Mouse (Mus musculus): Measurements from ENCODE around the gene Bbx. TPM values are rescaled to one million over a fixed set of nuclear protein-coding genes. Genes with fewer than 3 reads are reported as not detected.

Bbx gene
- polyA plus RNA-seq, 1 experiment from 2014 or later, result 27.4 TPM

DNA sequence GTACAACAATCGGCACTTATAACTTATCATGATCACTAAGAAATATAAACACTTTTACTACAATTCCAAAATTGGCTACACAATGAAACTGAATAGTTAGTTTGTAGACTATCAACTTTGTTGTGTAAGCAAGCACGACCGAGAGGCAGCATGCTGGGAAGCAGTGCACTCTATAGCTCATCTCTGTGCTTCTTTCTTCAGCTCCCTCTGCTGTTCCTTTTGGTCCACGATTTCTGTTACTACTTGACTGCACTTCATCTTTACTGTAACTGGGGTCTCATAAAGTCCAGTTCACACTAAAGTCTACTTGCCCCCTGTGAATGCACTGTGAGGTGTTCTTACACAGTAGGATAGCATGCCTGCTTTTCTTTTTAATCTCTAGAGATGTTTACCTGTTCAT, 189.7 kb downstream of the Bbx start:
- no peak overlapping the region for H3K4me3 ChIP-seq (replicated peaks; ENCODE audit: low read length)
- no peaks in the 10 kb centered on the region for H3K4me1 ChIP-seq (replicated peaks; ENCODE audit: control insufficient read depth, insufficient read depth, low read length)
- H3K9me3 ChIP-seq (ENCODE audit: control insufficient read depth, low read length), result no peaks in the 10 kb centered on the region
- no peak overlapping the region for H3K27ac ChIP-seq (ENCODE audit: low read length)
- no peaks in the 10 kb centered on the region for H3K27me3 ChIP-seq (replicated peaks; ENCODE audit: control insufficient read depth, insufficient read depth, low read length)
- no peak for ATAC-seq
- H3K4me2 ChIP-seq (ENCODE audit: low read length), result no peak overlapping the region
- H3K9ac ChIP-seq (replicated peaks; ENCODE audit: low read depth, low read length), result no peak overlapping the region
- 76% methylated on average over 4 of the region's 4 CpGs for WGBS
- no peaks in the 10 kb centered on the region for H3K36me3 ChIP-seq (ENCODE audit: control insufficient read depth, insufficient read depth)

DNA sequence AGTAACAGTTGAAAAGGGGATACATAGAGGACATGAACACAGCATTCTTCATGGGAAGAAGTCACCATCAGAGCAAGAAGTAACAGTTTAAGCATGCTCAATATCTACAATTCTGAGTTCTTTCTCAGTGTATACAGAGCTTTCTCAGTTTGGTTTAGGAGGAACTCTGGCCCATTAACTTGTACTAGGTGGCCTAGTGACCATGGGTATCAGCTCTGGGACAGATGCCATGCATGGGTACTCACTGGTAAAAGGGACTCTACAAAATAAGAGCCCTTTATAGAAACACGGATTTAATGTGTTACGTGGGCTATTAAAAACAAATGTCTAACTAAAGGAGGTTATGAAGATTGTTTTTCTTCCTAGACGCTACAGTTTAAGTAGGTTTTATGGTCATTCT, 190.6 kb downstream of the Bbx start:
- ATAC-seq, result no peak
- Histone ChIP-seq H3K4me2 (ENCODE audit: low read length) (no peak overlapping the region), H3K9ac (replicated peaks; ENCODE audit: low read depth, low read length) (no peak overlapping the region), H3K9me3 (ENCODE audit: control insufficient read depth, low read length) (no peaks in the 10 kb centered on the region), H3K27ac (ENCODE audit: low read length) (no peak overlapping the region), H3K4me3 (replicated peaks; ENCODE audit: low read length) (no peak overlapping the region), H3K4me1 (replicated peaks; ENCODE audit: control insufficient read depth, insufficient read depth, low read length) (no peaks in the 10 kb centered on the region), H3K27me3 (replicated peaks; ENCODE audit: control insufficient read depth, insufficient read depth, low read length) (no peaks in the 10 kb centered on the region), H3K36me3 (ENCODE audit: control insufficient read depth, insufficient read depth) (no peaks in the 10 kb centered on the region)
- 95% methylated on average over 3 of the region's 3 CpGs for WGBS

DNA sequence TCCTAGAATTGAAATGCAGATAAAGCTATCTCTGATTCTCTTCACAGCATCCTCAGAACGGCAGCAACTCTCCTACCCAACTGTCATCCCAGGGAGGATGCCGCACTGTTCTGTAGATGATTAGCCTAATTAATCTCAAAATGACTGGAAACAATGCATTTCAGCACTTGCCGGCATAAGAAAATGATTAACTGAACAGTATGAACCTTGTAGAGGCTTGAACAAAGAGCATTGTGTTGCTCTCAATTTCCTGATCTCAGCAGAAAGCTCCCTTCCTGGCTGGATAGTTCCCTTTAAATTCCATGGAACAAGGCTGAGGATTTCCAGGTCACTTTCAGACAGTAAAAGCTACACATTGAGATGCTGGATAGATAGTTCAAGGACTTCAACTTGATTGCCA, 197.0 kb downstream of the Bbx start:
- Histone ChIP-seq H3K4me1 (replicated peaks; ENCODE audit: control insufficient read depth, insufficient read depth, low read length) (no peaks in the 10 kb centered on the region), H3K9ac (replicated peaks; ENCODE audit: low read depth, low read length) (no peak overlapping the region), H3K9me3 (ENCODE audit: control insufficient read depth, low read length) (no peaks in the 10 kb centered on the region), H3K4me2 (ENCODE audit: low read length) (no peak overlapping the region), H3K4me3 (replicated peaks; ENCODE audit: low read length) (no peak overlapping the region), H3K36me3 (ENCODE audit: control insufficient read depth, insufficient read depth) (no peaks in the 10 kb centered on the region), H3K27me3 (replicated peaks; ENCODE audit: control insufficient read depth, insufficient read depth, low read length) (no peaks in the 10 kb centered on the region), H3K27ac (ENCODE audit: low read length) (no peak overlapping the region)
- ATAC-seq, result no peak
- 40% methylated on average over 3 of the region's 3 CpGs for WGBS

DNA sequence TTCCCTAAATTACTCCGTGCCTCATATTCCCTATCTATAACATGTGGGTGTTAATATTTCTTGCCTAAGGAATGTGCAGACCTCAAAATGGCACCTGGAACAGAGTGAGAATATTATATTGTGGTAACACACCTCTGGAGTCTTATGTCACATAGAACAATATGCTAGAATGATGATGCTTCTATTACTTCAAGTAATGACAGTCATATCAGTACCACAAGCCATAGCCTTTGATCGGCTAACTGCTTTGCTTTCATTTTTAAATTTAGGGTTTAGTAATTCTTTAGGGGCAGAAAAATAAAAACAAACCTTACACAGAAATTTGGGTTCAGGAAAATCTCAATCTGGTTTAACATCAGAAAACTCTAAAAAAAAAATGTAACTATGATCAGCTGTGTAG, 201.6 kb downstream of the Bbx start:
- Histone ChIP-seq H3K27ac (ENCODE audit: low read length) (no peak overlapping the region), H3K27me3 (replicated peaks; ENCODE audit: control insufficient read depth, insufficient read depth, low read length) (no peaks in the 10 kb centered on the region), H3K9me3 (ENCODE audit: control insufficient read depth, low read length) (no peaks in the 10 kb centered on the region), H3K9ac (replicated peaks; ENCODE audit: low read depth, low read length) (no peak overlapping the region), H3K4me1 (replicated peaks; ENCODE audit: control insufficient read depth, insufficient read depth, low read length) (no peaks in the 10 kb centered on the region), H3K4me3 (replicated peaks; ENCODE audit: low read length) (no peak overlapping the region), H3K36me3 (ENCODE audit: control insufficient read depth, insufficient read depth) (no peaks in the 10 kb centered on the region), H3K4me2 (ENCODE audit: low read length) (no peak overlapping the region)
- 100% methylated on average over 2 of the region's 2 CpGs for whole genome bisulfite sequencing
- ATAC-seq, result no peak

DNA sequence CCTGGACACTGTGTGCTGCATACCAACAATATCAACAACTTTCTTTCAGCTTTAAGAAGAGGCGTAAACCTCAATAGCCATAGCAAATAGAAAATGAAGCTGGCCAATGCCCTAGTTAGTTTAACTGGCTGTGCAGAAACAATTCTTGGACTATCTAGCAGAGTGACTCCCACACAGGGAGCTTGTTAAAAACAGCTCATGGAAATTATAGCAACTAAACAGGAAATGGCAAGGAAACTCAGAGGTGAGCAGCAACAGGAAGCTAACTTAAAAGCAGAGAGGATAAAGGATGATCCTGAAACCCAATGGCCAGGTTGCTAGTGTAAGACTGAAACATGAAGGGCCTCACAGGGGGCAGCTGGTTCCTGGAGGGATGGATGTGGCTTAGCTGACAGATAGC, 203.4 kb downstream of the Bbx start:
- Histone ChIP-seq H3K4me1 (replicated peaks; ENCODE audit: control insufficient read depth, insufficient read depth, low read length) (no peaks in the 10 kb centered on the region), H3K9ac (replicated peaks; ENCODE audit: low read depth, low read length) (no peak overlapping the region), H3K36me3 (ENCODE audit: control insufficient read depth, insufficient read depth) (no peaks in the 10 kb centered on the region), H3K9me3 (ENCODE audit: control insufficient read depth, low read length) (no peaks in the 10 kb centered on the region), H3K27ac (ENCODE audit: low read length) (no peak overlapping the region), H3K4me2 (ENCODE audit: low read length) (no peak overlapping the region), H3K27me3 (replicated peaks; ENCODE audit: control insufficient read depth, insufficient read depth, low read length) (no peaks in the 10 kb centered on the region), H3K4me3 (replicated peaks; ENCODE audit: low read length) (no peak overlapping the region)
- no peak for ATAC-seq
- 96% methylated on average over 1 of the region's 1 CpGs for WGBS

DNA sequence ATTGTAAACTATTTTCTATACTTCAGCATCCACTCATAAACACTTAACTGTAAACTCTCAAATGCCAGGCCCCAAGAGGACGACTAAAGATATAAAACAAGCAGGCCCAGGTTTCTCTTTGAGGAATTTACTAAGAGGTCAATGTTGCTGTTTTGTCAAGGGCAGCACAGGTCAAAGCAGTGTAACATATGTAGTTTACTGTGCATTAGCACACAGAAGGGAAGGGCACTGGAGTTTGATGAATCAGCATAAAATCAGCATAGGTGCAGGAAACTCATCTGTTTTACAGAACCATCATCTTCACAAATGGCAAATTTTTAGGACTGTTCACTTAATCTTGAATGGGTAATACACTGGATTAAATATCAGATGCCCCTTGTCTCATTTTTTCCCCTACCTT, 205.9 kb downstream of the Bbx start:
- no peak overlapping the region for H3K27ac ChIP-seq (ENCODE audit: low read length)
- no peak overlapping the region for H3K4me2 ChIP-seq (ENCODE audit: low read length)
- H3K9me3 ChIP-seq (ENCODE audit: control insufficient read depth, low read length), result no peaks in the 10 kb centered on the region
- H3K36me3 ChIP-seq (ENCODE audit: control insufficient read depth, insufficient read depth), result no peaks in the 10 kb centered on the region
- no peaks in the 10 kb centered on the region for H3K27me3 ChIP-seq (replicated peaks; ENCODE audit: control insufficient read depth, insufficient read depth, low read length)
- WGBS, result 65% methylated on average over 1 of the region's 1 CpGs
- no peak overlapping the region for H3K4me3 ChIP-seq (replicated peaks; ENCODE audit: low read length)
- H3K4me1 ChIP-seq (replicated peaks; ENCODE audit: control insufficient read depth, insufficient read depth, low read length), result no peaks in the 10 kb centered on the region
- ATAC-seq, result no peak
- no peak overlapping the region for H3K9ac ChIP-seq (replicated peaks; ENCODE audit: low read depth, low read length)

DNA sequence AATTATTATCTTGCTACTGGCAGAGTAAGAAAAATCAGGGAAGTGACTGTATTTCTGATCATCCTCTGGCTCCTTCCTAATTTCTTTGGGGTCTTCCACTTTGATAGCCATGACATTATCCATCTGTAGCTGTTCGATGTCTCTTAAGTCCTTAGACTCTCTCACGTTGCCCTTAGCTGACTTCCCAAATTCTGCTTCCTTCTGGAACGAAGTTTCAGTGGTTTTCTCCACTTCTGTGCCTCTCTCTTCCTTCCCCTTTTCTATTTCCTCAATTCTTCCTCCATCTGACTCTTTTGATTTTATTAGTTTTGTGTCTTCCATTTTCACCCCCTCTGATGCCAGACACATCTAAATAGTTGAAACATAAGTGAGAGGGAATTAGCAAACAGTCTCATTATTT, 207.2 kb downstream of the Bbx start:
- Histone ChIP-seq H3K4me1 (replicated peaks; ENCODE audit: control insufficient read depth, insufficient read depth, low read length) (no peaks in the 10 kb centered on the region), H3K9ac (replicated peaks; ENCODE audit: low read depth, low read length) (no peak overlapping the region), H3K4me2 (ENCODE audit: low read length) (no peak overlapping the region), H3K4me3 (replicated peaks; ENCODE audit: low read length) (no peak overlapping the region), H3K9me3 (ENCODE audit: control insufficient read depth, low read length) (no peaks in the 10 kb centered on the region), H3K27me3 (replicated peaks; ENCODE audit: control insufficient read depth, insufficient read depth, low read length) (no peaks in the 10 kb centered on the region), H3K27ac (ENCODE audit: low read length) (no peak overlapping the region), H3K36me3 (ENCODE audit: control insufficient read depth, insufficient read depth) (no peaks in the 10 kb centered on the region)
- 95% methylated on average over 3 of the region's 3 CpGs for WGBS
- ATAC-seq, result no peak

DNA sequence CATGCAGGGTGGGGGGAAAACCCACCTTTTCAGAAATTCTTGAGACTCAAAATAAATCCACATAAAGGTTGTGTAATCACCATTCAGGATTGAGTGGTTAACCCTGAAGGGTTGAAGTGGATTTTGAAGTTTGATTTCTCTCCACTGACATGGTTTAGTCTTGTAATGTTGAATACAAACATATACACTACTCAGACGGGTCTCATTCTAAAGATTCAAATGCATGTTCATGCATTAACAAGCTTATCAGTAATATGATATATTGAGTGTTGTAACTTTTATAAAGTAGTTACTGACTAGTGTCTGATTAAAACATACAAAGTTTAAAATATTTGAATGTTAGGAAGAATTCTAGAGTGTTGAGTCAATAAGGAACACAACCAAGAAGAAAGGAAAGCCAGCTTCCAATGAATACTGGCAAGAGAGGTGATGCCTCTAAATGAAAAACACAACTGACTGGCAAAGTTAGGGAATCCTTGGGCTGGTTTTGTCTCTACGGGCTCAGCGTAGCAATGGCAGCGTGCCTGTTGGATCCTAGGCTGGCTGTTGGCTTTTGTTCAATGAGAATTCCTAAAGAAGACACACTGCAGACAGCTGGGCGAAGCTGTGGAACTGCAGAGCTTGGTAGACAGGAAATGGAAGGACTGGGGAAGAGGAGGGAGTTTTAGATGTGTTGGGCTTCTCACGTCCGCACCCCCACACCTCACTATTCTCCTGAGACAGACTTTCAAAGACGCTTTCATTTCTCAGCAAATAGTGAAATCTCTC, 211.3 kb downstream of the Bbx start:
- no peak overlapping the region for H3K4me3 ChIP-seq (replicated peaks; ENCODE audit: low read length)
- 75% methylated on average over 8 of the region's 8 CpGs for WGBS
- no peaks in the 10 kb centered on the region for H3K9me3 ChIP-seq (ENCODE audit: control insufficient read depth, low read length)

DNA sequence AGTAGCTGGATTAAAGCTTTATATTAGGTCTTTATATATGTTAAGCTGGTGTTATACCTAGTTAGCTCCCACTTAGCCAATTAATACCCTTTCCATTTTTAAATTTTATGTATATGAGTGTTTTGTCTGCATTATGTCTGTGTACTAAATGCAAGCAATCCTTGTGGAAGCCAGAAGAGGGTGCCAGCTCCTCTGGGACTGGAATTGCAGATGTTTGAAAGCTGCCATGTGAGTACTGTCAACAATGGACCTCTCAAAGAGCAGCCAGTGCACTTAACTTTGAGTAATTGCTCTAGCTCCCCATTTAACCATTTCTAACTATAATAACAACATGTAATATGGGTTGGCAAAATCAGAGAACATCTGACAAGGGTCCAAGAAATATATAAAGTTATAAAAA, 215.1 kb downstream of the Bbx start:
- Histone ChIP-seq H3K4me3 (replicated peaks; ENCODE audit: low read length) (no peak overlapping the region), H3K27me3 (replicated peaks; ENCODE audit: control insufficient read depth, insufficient read depth, low read length) (no peaks in the 10 kb centered on the region)
- ATAC-seq, result no peak

More for the DNA sequence above, 211.3 kb downstream of the Bbx start:
- Histone ChIP-seq H3K27ac (ENCODE audit: low read length) (no peak overlapping the region), H3K4me1 (replicated peaks; ENCODE audit: control insufficient read depth, insufficient read depth, low read length) (no peaks in the 10 kb centered on the region), H3K27me3 (replicated peaks; ENCODE audit: control insufficient read depth, insufficient read depth, low read length) (no peaks in the 10 kb centered on the region), H3K36me3 (ENCODE audit: control insufficient read depth, insufficient read depth) (no peaks in the 10 kb centered on the region), H3K9ac (replicated peaks; ENCODE audit: low read depth, low read length) (no peak overlapping the region), H3K4me2 (ENCODE audit: low read length) (no peak overlapping the region)
- ATAC-seq, result peak; percentile 28; the same call in 1 of the 2 replicates

DNA sequence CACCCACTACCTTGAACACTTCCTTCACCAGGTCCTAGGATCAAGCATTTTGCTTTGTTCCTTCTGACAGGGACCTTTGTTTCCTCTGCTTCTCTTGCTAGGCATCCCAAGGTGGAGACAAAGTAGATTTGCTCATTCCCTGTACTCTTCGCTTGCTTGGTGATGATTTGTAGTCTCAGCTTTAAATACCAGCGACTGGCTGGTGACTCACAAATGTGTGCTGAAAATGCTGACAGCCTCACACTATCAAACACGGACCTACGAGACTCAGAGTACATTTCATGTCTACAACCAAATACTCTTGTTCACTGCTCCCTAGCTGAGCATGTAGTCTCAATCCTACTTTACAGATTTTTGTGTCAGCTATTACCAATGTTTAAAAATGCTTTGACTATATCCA, 220.5 kb downstream of the Bbx start:
- H3K27ac ChIP-seq (ENCODE audit: low read length), result no peak overlapping the region
- no peak overlapping the region for H3K4me2 ChIP-seq (ENCODE audit: low read length)
- peaks cover 2% of the 10 kb centered on the region; the same call in 1 of the 2 replicates for H3K4me1 ChIP-seq (replicated peaks; ENCODE audit: control insufficient read depth, insufficient read depth, low read length)
- H3K36me3 ChIP-seq (ENCODE audit: control insufficient read depth, insufficient read depth), result no peaks in the 10 kb centered on the region
- 85% methylated on average over 4 of the region's 4 CpGs for WGBS
- H3K9ac ChIP-seq (replicated peaks; ENCODE audit: low read depth, low read length), result no peak overlapping the region
- H3K4me3 ChIP-seq (replicated peaks; ENCODE audit: low read length), result no peak overlapping the region
- H3K27me3 ChIP-seq (replicated peaks; ENCODE audit: control insufficient read depth, insufficient read depth, low read length), result no peaks in the 10 kb centered on the region
- H3K9me3 ChIP-seq (ENCODE audit: control insufficient read depth, low read length), result no peaks in the 10 kb centered on the region
- no peak for ATAC-seq

More for the DNA sequence above, 215.1 kb downstream of the Bbx start:
- H3K4me1 ChIP-seq (replicated peaks; ENCODE audit: control insufficient read depth, insufficient read depth, low read length), result no peaks in the 10 kb centered on the region
- no peaks in the 10 kb centered on the region for H3K36me3 ChIP-seq (ENCODE audit: control insufficient read depth, insufficient read depth)
- H3K9me3 ChIP-seq (ENCODE audit: control insufficient read depth, low read length), result no peaks in the 10 kb centered on the region
- no peak overlapping the region for H3K4me2 ChIP-seq (ENCODE audit: low read length)
- no peak overlapping the region for H3K27ac ChIP-seq (ENCODE audit: low read length)
- no peak overlapping the region for H3K9ac ChIP-seq (replicated peaks; ENCODE audit: low read depth, low read length)
